Mouse (Mus musculus) adrenal gland, postnatal 25 days (tissue): ENCODE measurements around the gene Vps13d. TPM values are rescaled to one million over a fixed set of nuclear protein-coding genes. Genes with fewer than 3 reads are reported as not detected.

Experiments
- DNase-seq: peaks from one replicate; pipeline ENCODE4 v3.0.0; 2021; ENCODE audit warnings: mixed read lengths
- long read RNA-seq: library from polyadenylated mRNA; stranded (forward); transcript quantifications from one replicate; pipeline ENCODE4 v2.0.0, GENCODE M21; 2021
- total RNA-seq: library from RNA; stranded (reverse); gene quantifications from 2 replicates; pipeline ENCODE4 v1.2.3, GENCODE M21; 2021

The Vps13d gene
- total RNA-seq, result 63.1 and 73.1 TPM in 2 replicates
- long read RNA-seq, partial matches to known transcripts, result 4 of 6 reads
- long read RNA-seq, other reads (novel, unspliced or antisense), result 2 of 6 reads

DNA sequence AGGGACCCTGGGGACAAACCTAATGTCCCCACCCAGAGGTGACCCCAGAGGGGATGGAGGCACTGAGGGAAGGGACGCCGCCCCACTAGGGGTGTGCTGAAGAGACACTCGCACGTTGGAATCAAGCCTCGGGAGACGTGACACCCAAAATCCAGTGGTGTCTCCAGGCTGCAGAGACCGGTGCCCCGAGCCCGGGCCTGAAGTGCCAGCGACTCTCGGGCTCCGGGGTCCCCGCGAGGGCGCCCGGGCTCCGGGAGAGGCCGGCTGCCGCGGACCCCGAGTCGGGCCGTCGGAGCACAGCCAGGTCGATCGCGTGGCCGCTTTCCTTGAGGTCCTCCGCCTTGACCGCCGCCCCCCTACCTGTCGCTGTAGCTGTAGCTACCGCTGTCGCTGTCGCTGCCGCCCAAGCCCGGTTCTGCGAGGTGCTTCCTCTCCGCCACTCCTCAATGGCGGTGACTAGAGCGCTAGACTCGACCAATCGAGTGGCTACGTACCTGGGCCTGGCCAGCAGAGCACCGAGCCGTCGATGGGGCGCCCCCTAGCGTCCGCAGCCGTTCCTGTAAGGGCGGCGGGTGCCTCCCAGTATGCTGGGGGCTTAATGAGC is at the start of gene Vps13d:
Gene Vps13d, minus strand, starts transcription at position 447 of the 604 bp plus-strand sequence.
- DNase-seq, result peak; percentile 94

- DNase-seq, result no peak
Observed at GRCm38 (mm10) chr4:145242719-145243350, 48.0 kb upstream of the Vps13d start.

GRCm38 (mm10) chr4:145240723-145241231 is 46.0 kb upstream of the Vps13d start:
- DNase-seq, result no peak

GRCm38 (mm10) chr4:145239049-145239830 is 44.4 kb upstream of the Vps13d start:
- DNase-seq, result peak; percentile 25

- DNase-seq, result no peak
Observed at GRCm38 (mm10) chr4:145236027-145236426, 41.2 kb upstream of the Vps13d start.

DNA sequence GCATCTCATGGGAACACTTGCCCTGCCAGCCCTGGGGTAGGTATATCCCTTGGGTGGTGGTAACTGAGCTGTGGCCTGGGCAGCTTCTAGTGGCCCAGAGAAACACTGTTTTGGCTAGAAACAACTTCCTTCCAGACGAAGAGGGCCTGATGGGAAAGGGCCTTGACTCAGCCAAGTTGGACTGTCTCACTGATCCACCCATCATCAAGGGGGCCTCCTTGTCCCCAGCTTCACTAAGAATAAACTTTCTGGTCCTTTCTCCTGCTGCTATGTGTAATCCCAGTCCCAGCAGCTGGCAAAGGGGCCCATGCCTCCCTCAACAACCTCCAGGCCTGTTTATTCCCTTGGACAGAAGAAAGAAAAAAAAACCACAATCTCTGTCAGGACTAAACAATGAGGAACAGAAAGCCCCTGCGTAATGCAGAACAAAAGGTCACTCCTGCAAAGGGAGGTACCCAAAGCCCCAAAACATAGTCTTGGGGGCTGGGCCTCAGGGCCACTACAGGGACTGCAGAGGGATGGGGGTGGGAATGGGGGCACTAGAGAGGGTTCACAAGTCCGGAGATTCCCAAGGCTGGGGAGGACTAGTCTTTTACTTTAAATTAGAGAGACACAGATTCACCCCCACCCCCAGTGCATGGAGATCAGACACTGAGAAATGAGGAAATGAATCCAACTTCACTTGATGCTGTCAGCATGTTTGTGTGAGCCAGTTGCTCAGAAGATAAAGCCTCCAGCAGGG is 38.9 kb upstream of the Vps13d start:
- DNase-seq, result no peak

GRCm38 (mm10) chr4:145231732-145232131 is 36.9 kb upstream of the Vps13d start:
- DNase-seq, result no peak

GRCm38 (mm10) chr4:145230647-145231046 is 35.8 kb upstream of the Vps13d start:
- no peak for DNase-seq

GRCm38 (mm10) chr4:145229524-145230163 is 34.8 kb upstream of the Vps13d start:
- DNase-seq, result no peak

- no peak for DNase-seq
Observed at GRCm38 (mm10) chr4:145229051-145229450, 34.2 kb upstream of the Vps13d start.

GRCm38 (mm10) chr4:145224613-145225012 is 29.8 kb upstream of the Vps13d start:
- DNase-seq, result no peak

DNA sequence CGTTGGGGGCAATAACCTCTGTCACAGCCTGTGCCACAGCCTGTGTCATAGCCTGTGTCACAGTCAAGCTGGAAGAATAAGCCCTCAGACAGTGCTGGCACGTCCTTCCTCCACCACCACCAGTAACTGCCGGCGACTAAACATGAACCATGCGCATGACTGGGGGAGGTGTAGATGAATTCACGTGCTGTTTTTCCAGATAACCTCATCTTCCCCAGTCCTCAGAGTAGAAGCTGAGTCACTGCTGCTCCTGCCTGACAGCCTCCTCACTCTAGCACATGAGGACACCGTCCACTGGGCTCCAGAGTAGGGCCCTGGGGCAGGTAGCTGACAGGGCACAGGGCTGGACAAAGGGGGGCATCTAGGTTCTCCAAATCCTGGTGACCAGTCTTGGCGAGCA is 27.3 kb upstream of the Vps13d start:
- DNase-seq, result no peak

- DNase-seq, result no peak
Observed at GRCm38 (mm10) chr4:145221379-145221778, 26.6 kb upstream of the Vps13d start.

- DNase-seq, result no peak
Observed at GRCm38 (mm10) chr4:145220001-145220400, 25.2 kb upstream of the Vps13d start.

- peak; percentile 56 for DNase-seq
Observed at GRCm38 (mm10) chr4:145219240-145219985, 24.6 kb upstream of the Vps13d start.

- DNase-seq, result no peak
Observed at GRCm38 (mm10) chr4:145217837-145218236, 23.0 kb upstream of the Vps13d start.

DNA sequence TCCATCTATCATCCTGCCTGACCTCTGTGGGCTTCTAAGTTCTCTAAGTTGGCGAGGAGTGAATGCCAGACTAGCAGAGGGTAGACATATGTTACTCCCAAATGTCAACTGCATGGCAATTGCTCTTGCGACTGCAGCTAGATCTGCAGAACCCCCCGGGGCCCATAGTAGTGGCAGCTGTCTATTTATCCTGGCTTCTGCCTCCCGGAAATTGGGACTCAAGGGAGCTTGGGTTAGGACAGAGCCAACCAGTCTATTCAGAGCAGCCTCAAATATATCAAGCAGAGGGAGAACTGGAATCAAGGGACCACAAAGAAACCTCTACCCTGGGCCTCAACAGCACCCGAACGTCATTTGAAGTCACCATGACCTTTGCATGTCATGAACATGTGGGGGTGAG is 22.2 kb upstream of the Vps13d start:
- DNase-seq, result no peak

- no peak for DNase-seq
Observed at GRCm38 (mm10) chr4:145215396-145215795, 20.6 kb upstream of the Vps13d start.

- DNase-seq, result no peak
Observed at GRCm38 (mm10) chr4:145214786-145215174, 20.0 kb upstream of the Vps13d start.

GRCm38 (mm10) chr4:145213999-145214785 is 19.4 kb upstream of the Vps13d start:
- DNase-seq, result peak; percentile 93
